Mouse (Mus musculus) ES-E14 (cell line): ENCODE data around the gene Gnb1. TPM values are rescaled to one million over a fixed set of nuclear protein-coding genes. Genes with fewer than 3 reads are reported as not detected.

Experiments used
- DNase-seq: peaks from one replicate; pipeline ENCODE4 v3.0.0-alpha.2; 2013; ENCODE audit warnings: low read depth, low spot score
- H3K27ac ChIP-seq: 2 replicates; pipeline ENCODE4 v1.5.1; 2012; ENCODE audit warnings: low read depth, mild to moderate bottlenecking, low read length, moderate library complexity, mixed read lengths; ENCODE audit not compliant: poor library complexity, insufficient read depth, severe bottlenecking
- H3K36me3 ChIP-seq: 2 replicates; pipeline ENCODE4 v1.6.1; 2012; ENCODE audit warnings: mild to moderate bottlenecking, low read length, moderate library complexity, mixed read lengths; ENCODE audit not compliant: control insufficient read depth, poor library complexity, insufficient read depth, severe bottlenecking
- H3K4me1 ChIP-seq, 2 experiments: fragments of 150-350 bp in 1 of 2; sonication (generic) in 1 of 2; 2 replicates each; pipeline ENCODE4 v1.6.1; 2012; ENCODE audit warnings: low read length in 2 of 2, mild to moderate bottlenecking in 1 of 2, mixed read lengths in 1 of 2; ENCODE audit not compliant: control insufficient read depth in 2 of 2, insufficient read depth in 2 of 2, poor library complexity in 1 of 2
- H3K4me3 ChIP-seq, 2 experiments: fragments of 150-350 bp in 1 of 2; sonication (generic) in 1 of 2; 2 replicates each; pipeline ENCODE4 v1.5.1; 2012; ENCODE audit warnings: low read length in 2 of 2, low read depth in 1 of 2, mild to moderate bottlenecking in 1 of 2, mixed read lengths in 1 of 2; ENCODE audit not compliant: insufficient read depth in 1 of 2, poor library complexity in 1 of 2, severe bottlenecking in 1 of 2
- H3K9ac ChIP-seq: 2 replicates; pipeline ENCODE4 v1.6.1; 2012; ENCODE audit warnings: low read depth, mild to moderate bottlenecking, low read length, mixed read lengths; ENCODE audit not compliant: poor library complexity, insufficient read depth, severe bottlenecking
- H3K9me3 ChIP-seq: fragments of 150-350 bp; sonication (generic); 2 replicates; pipeline ENCODE4 v1.6.1; 2012; ENCODE audit warnings: low read depth, mild to moderate bottlenecking, low read length; ENCODE audit not compliant: control insufficient read depth, insufficient read depth
- CHD2 ChIP-seq: IDR thresholded peaks from 2 replicates; pipeline ENCODE4 v1.6.1; 2014; ENCODE audit warnings: mild to moderate bottlenecking, low read depth, low read length, inconsistent platforms
- HCFC1 ChIP-seq: IDR thresholded peaks from 2 replicates; pipeline ENCODE4 v1.6.1; 2012; ENCODE audit warnings: low read length, inconsistent platforms, borderline replicate concordance; ENCODE audit not compliant: insufficient read depth
- MAFK ChIP-seq: IDR thresholded peaks from 2 replicates; pipeline ENCODE4 v1.6.1; 2014; ENCODE audit warnings: mild to moderate bottlenecking, low read depth, low read length, inconsistent platforms; ENCODE audit not compliant: insufficient read depth
- ZC3H11A ChIP-seq: IDR thresholded peaks from 2 replicates; pipeline ENCODE4 v1.6.1; 2012; ENCODE audit warnings: low read depth, mild to moderate bottlenecking, inconsistent platforms, low read length, borderline replicate concordance
- ZNF384 ChIP-seq: IDR thresholded peaks from 2 replicates; pipeline ENCODE4 v1.6.1; 2012; ENCODE audit warnings: low read depth, low read length, inconsistent platforms
- in situ Hi-C, 2 experiments: fragments of 600-800 bp; cut with MboI; formaldehyde crosslinking; loops; one replicate each; pipeline ENCODE4 v1.15.1; 2025; ENCODE audit warnings: low sequenced_read_pairs in 2 of 2, inconsistent platforms in 1 of 2; ENCODE audit not compliant: unreplicated experiment in 2 of 2
- total RNA-seq: library from RNA; depleted of rRNA; stranded (reverse); fragments of 300-350 nt; gene quantifications from 2 replicates; pipeline ENCODE4 v1.2.3, GENCODE M21; 2012

The Gnb1 gene
- total RNA-seq, 1 experiment, result 156 TPM

GRCm38 (mm10) chr4:155550446-155550845, 59.3 kb downstream of the Gnb1 start:
- no peak overlapping the region for H3K27ac ChIP-seq
- in situ Hi-C loops, result no loop called here
- peaks cover 29% of the 10 kb centered on the region for H3K36me3 ChIP-seq
- no peaks in the 10 kb centered on the region for H3K9me3 ChIP-seq
- no peak for DNase-seq
- TF ChIP-seq ZNF384, result no peak
- TF ChIP-seq HCFC1, result no peak
- no peak for TF ChIP-seq CHD2
- TF ChIP-seq MAFK, result no peak
- no peak for TF ChIP-seq ZC3H11A
- no peak overlapping the region for H3K9ac ChIP-seq
- H3K4me3 ChIP-seq, result no peak overlapping the region
- H3K4me1 ChIP-seq, result no peaks in the 10 kb centered on the region

DNA sequence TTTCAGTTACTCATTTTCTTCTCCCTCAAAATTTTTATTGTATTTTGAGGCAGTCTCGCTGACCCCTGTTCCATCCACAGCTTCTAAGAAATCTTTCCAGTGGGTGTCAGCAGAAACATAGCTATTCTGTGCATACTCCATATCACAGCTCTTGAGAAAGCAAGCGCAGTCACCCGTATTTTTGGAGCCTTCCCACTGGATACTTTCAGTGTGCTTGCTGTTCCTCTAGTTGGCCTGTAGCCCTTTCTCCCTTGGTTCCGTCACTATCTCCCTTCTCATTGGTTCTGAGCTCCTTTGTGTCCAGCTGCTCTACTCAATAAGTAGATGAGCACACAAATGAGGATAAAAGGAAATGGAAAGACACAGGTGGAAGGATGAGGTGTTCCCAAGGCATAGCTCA, 59.9 kb downstream of the Gnb1 start:
- Histone ChIP-seq H3K4me1 (no peaks in the 10 kb centered on the region), H3K36me3 (peaks cover 29% of the 10 kb centered on the region), H3K27ac (no peak overlapping the region), H3K9ac (no peak overlapping the region), H3K4me3 (no peak overlapping the region), H3K9me3 (no peaks in the 10 kb centered on the region)
- DNase-seq, result no peak
- no peak for TF ChIP-seq ZNF384
- no peak for TF ChIP-seq HCFC1
- TF ChIP-seq CHD2, result no peak
- no peak for TF ChIP-seq MAFK
- no peak for TF ChIP-seq ZC3H11A
- in situ Hi-C loops, result no loop called here

- in situ Hi-C loops, result no loop called here
- TF ChIP-seq ZNF384, result no peak
- TF ChIP-seq MAFK, result no peak
- TF ChIP-seq ZC3H11A, result no peak
- no peak for TF ChIP-seq HCFC1
- no peak for TF ChIP-seq CHD2
- H3K4me1 ChIP-seq, result peaks cover under 1 to 1% of the 10 kb centered on the region in 2 experiments; a peak in 1 of 4 replicates
- H3K4me3 ChIP-seq, result no peak overlapping the region
- no peak for DNase-seq
- H3K9ac ChIP-seq, result no peak overlapping the region
- H3K27ac ChIP-seq, result no peak overlapping the region
- peaks cover 33% of the 10 kb centered on the region for H3K36me3 ChIP-seq
- no peaks in the 10 kb centered on the region for H3K9me3 ChIP-seq
Measured at GRCm38 (mm10) chr4:155552917-155553532, 61.9 kb downstream of the Gnb1 start.

- in situ Hi-C loops, result no loop called here
Measured at GRCm38 (mm10) chr4:155554880-155555279, 63.7 kb downstream of the Gnb1 start.

More at GRCm38 (mm10) chr4:155554880-155555279, 63.7 kb downstream of the Gnb1 start:
- Histone ChIP-seq H3K9ac (no peak overlapping the region), H3K36me3 (peaks cover 40% of the 10 kb centered on the region), H3K9me3 (no peaks in the 10 kb centered on the region), H3K27ac (no peak overlapping the region), H3K4me1 (peaks cover 1 to 4% of the 10 kb centered on the region in 2 experiments; a peak in 1 of 4 replicates), H3K4me3 (no peak overlapping the region)
- TF ChIP-seq MAFK (no peak), HCFC1 (no peak), CHD2 (no peak), ZC3H11A (no peak), ZNF384 (no peak)
- DNase-seq, result no peak
